Mouse (Mus musculus) bone marrow macrophage, adult 2 months (primary cell): ENCODE results near the gene Ddah2.

Experiments used
- CTCF ChIP-seq: IDR thresholded peaks from 2 replicates; pipeline ENCODE4 v1.5.1; 2012; ENCODE audit warnings: low read depth, mild to moderate bottlenecking, low read length, moderate library complexity
- POLR2A ChIP-seq: IDR thresholded peaks from 2 replicates; pipeline ENCODE4 v1.6.1; 2012; ENCODE audit warnings: mild to moderate bottlenecking, low read depth, low read length, borderline replicate concordance

DNA sequence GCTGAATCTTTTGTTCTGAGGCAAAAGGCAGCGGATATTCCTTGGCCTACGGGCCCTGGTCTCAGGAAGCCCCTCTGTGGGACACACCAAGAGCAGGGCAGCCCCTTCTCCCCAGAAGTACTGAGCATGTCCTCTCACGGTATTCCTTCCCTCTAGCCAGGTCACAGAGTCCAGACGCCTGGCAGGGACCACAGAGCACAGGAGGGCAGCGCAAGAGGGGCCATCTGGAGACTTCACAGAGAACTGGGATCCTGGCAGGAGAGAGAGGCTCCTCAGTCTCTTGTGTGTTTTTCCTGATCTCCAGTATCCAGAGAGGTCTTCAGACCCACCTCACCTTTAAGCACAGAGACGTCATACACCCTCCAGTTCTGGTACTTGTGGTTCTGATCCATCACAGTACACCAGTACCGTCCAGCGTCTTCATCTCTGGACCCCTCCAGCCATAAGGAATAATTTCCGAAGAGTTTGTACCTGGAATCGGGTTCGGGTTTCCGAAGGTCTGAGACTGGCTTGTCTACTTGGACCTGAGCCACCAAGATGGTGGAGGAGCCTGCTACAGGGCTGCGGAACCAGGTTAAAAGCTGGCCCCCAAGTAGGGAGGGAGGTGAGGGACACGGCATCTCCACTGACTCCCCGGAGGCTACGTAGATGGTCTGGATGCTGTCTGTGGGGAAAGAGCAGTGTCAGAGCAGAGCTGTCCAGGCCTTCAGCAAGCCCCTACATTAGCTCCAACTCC is 24.2 kb downstream of the Ddah2 start:
- TF ChIP-seq CTCF (no peak), POLR2A (no peak)
